Mouse (Mus musculus) cerebellum, adult 11 months (tissue): ENCODE data around the gene Slc38a6.

Experiments
- DNase-seq: peaks from one replicate; pipeline ENCODE4 v3.0.0; 2022

Gene Slc38a6

GRCm38 (mm10) chr12:73286287-73287092 is at the start of gene Slc38a6, which contains the start of gene Trmt5:
TSS of gene Slc38a6 (plus strand) at chr12:73286779.
TSS of gene Trmt5 (minus strand) at chr12:73286710.
- peak; percentile 88 for DNase-seq

- DNase-seq, result no peak
Measured at GRCm38 (mm10) chr12:73241960-73242359, 44.6 kb upstream of the Slc38a6 start.

- no peak for DNase-seq
Measured at GRCm38 (mm10) chr12:73245687-73246086, 40.9 kb upstream of the Slc38a6 start.

- no peak for DNase-seq
Measured at GRCm38 (mm10) chr12:73255006-73255405, 31.6 kb upstream of the Slc38a6 start.

- DNase-seq, result no peak
Measured at GRCm38 (mm10) chr12:73259269-73259668, 27.3 kb upstream of the Slc38a6 start.

- DNase-seq, result no peak
Measured at GRCm38 (mm10) chr12:73260339-73260738, 26.2 kb upstream of the Slc38a6 start.

GRCm38 (mm10) chr12:73265381-73265978 is 21.1 kb upstream of the Slc38a6 start:
- DNase-seq, result no peak

GRCm38 (mm10) chr12:73266597-73266996 is 20.0 kb upstream of the Slc38a6 start:
- DNase-seq, result no peak

- no peak for DNase-seq
Measured at GRCm38 (mm10) chr12:73268497-73268896, 18.1 kb upstream of the Slc38a6 start.

- no peak for DNase-seq
Measured at GRCm38 (mm10) chr12:73269531-73269930, 17.0 kb upstream of the Slc38a6 start.

- no peak for DNase-seq
Measured at GRCm38 (mm10) chr12:73269933-73270332, 16.6 kb upstream of the Slc38a6 start.

- no peak for DNase-seq
Measured at GRCm38 (mm10) chr12:73274921-73275320, 11.7 kb upstream of the Slc38a6 start.

GRCm38 (mm10) chr12:73287609-73288008 is 1.0 kb downstream of the Slc38a6 start:
- no peak for DNase-seq

- DNase-seq, result no peak
Measured at GRCm38 (mm10) chr12:73288626-73289025, 2.0 kb downstream of the Slc38a6 start.

GRCm38 (mm10) chr12:73294884-73295283 is 8.3 kb downstream of the Slc38a6 start:
- DNase-seq, result no peak

GRCm38 (mm10) chr12:73295505-73296140 is 9.0 kb downstream of the Slc38a6 start:
- DNase-seq, result no peak

GRCm38 (mm10) chr12:73298621-73299020 is 12.0 kb downstream of the Slc38a6 start:
- DNase-seq, result no peak

- DNase-seq, result no peak
Measured at GRCm38 (mm10) chr12:73300531-73300930, 14.0 kb downstream of the Slc38a6 start.

GRCm38 (mm10) chr12:73304636-73305035 is 18.1 kb downstream of the Slc38a6 start:
- no peak for DNase-seq

- no peak for DNase-seq
Measured at GRCm38 (mm10) chr12:73307750-73308149, 21.2 kb downstream of the Slc38a6 start.

GRCm38 (mm10) chr12:73308711-73309110 is 22.1 kb downstream of the Slc38a6 start:
- DNase-seq, result no peak

GRCm38 (mm10) chr12:73317706-73318686 is 31.4 kb downstream of the Slc38a6 start:
- DNase-seq, result no peak

- no peak for DNase-seq
Measured at GRCm38 (mm10) chr12:73324180-73324586, 37.6 kb downstream of the Slc38a6 start.
